Mouse (Mus musculus) embryonic facial prominence, embryonic 11.5 days (tissue): ENCODE data around the gene Prex1. TPM values are rescaled to one million over a fixed set of nuclear protein-coding genes. Genes with fewer than 3 reads are reported as not detected.

ENCODE experiments used
- ATAC-seq: fragments of 200-750 bp; cut with Nextera tagmentation; replicated peaks from 2 replicates; pipeline ENCODE4 v1.8.0; 2017; ENCODE audit warnings: low read depth; ENCODE audit not compliant: insufficient number of reproducible peaks, low FRiP score, low TSS enrichment
- DNase-seq: peaks from one replicate; pipeline ENCODE4 v3.0.0-alpha.2; 2015; ENCODE audit warnings: low spot score
- H3K27ac ChIP-seq: fragments of 300-500 bp; sonication (generic); replicated peaks from 2 replicates; pipeline ENCODE4 v1.5.1; 2014; ENCODE audit warnings: mild to moderate bottlenecking, low read depth, low read length, control low read depth
- H3K27me3 ChIP-seq: fragments of 300-500 bp; sonication (generic); 2 replicates; pipeline ENCODE4 v1.6.1; 2014; ENCODE audit warnings: mild to moderate bottlenecking, low read length, moderate library complexity, mixed read lengths; ENCODE audit not compliant: control insufficient read depth, insufficient read depth
- H3K36me3 ChIP-seq: fragments of 300-500 bp; sonication (generic); replicated peaks from 2 replicates; pipeline ENCODE4 v1.6.1; 2014; ENCODE audit warnings: low read depth, mild to moderate bottlenecking, low read length, moderate library complexity, mixed read lengths; ENCODE audit not compliant: control insufficient read depth, insufficient read depth
- H3K4me1 ChIP-seq: fragments of 300-500 bp; sonication (generic); 2 replicates; pipeline ENCODE4 v1.6.1; 2014; ENCODE audit warnings: low read length, mixed read lengths; ENCODE audit not compliant: control insufficient read depth, insufficient read depth
- H3K4me2 ChIP-seq: fragments of 300-500 bp; sonication (generic); 2 replicates; pipeline ENCODE4 v1.6.1; 2014; ENCODE audit warnings: low read depth, mild to moderate bottlenecking, control low read depth, low read length, moderate library complexity
- H3K4me3 ChIP-seq: fragments of 300-500 bp; sonication (generic); 2 replicates; pipeline ENCODE4 v1.5.1; 2014; ENCODE audit warnings: low read depth, low read length, control low read depth
- H3K9ac ChIP-seq: fragments of 300-500 bp; sonication (generic); replicated peaks from 2 replicates; pipeline ENCODE4 v1.6.1; 2014; ENCODE audit warnings: mild to moderate bottlenecking, control low read depth, low read length
- H3K9me3 ChIP-seq: fragments of 300-500 bp; sonication (generic); replicated peaks from 2 replicates; pipeline ENCODE4 v1.6.1; 2016; ENCODE audit warnings: mild to moderate bottlenecking, low read length, inconsistent platforms, mixed read lengths; ENCODE audit not compliant: control insufficient read depth
- WGBS: fragments of 180-500 bp; shearing (Covaris S2); extraction: QIAGEN DNeasy Blood & Tissue Kit; methylation state at CpG from one replicate; pipeline ENCODE4 v1.1.7; 2014; 5-methylcytosine and 5-hydroxymethylcytosine counted together
- polyA plus RNA-seq: library from polyadenylated mRNA; unstranded; fragments of >200 nt; fragmentation: Nextera tagmentation; extraction: Ambion mirVana; gene quantifications from 2 replicates; pipeline ENCODE4 v1.2.1, GENCODE M21; 2014

The Prex1 gene
- polyA plus RNA-seq, 1 experiment from 2014 or later: 15.5 TPM

- Histone ChIP-seq H3K9me3 (no peaks in the 10 kb centered on the region), H3K4me1 (peaks cover 5% of the 10 kb centered on the region; the same call in 1 of the 2 replicates), H3K27me3 (no peaks in the 10 kb centered on the region), H3K27ac (no peak overlapping the region), H3K9ac (no peak overlapping the region), H3K4me3 (no peak overlapping the region), H3K36me3 (no peaks in the 10 kb centered on the region), H3K4me2 (no peak overlapping the region)
- WGBS: 82% methylated on average over 7 of the region's 7 CpGs
- ATAC-seq (no peak), DNase-seq (no peak)
Observed at GRCm38 (mm10) chr2:166560826-166561225, 152.8 kb downstream of the Prex1 start.

GRCm38 (mm10) chr2:166559531-166559930 is 154.1 kb downstream of the Prex1 start:
- Histone ChIP-seq H3K4me2 (no peak overlapping the region), H3K9me3 (no peaks in the 10 kb centered on the region), H3K27ac (no peak overlapping the region), H3K4me1 (peaks cover 5% of the 10 kb centered on the region; the same call in 1 of the 2 replicates), H3K4me3 (no peak overlapping the region), H3K27me3 (no peaks in the 10 kb centered on the region), H3K9ac (peak overlapping the region; percentile 29; the same call in 1 of the 2 replicates), H3K36me3 (no peaks in the 10 kb centered on the region)
- no peak for ATAC-seq
- no peak for DNase-seq
- 10% methylated on average over 10 of the region's 10 CpGs for WGBS

- peaks cover 3% of the 10 kb centered on the region; the same call in 1 of the 2 replicates for H3K4me1 ChIP-seq
- peak; percentile 57 for DNase-seq
- no peaks in the 10 kb centered on the region for H3K36me3 ChIP-seq
- no peak overlapping the region for H3K4me2 ChIP-seq
- 44% methylated on average over 2 of the region's 2 CpGs for WGBS
- no peak overlapping the region for H3K27ac ChIP-seq
- ATAC-seq: no peak
- H3K9ac ChIP-seq: no peak overlapping the region
- no peak overlapping the region for H3K4me3 ChIP-seq
- H3K9me3 ChIP-seq: no peaks in the 10 kb centered on the region
- no peaks in the 10 kb centered on the region for H3K27me3 ChIP-seq
Observed at GRCm38 (mm10) chr2:166555508-166555907, 158.1 kb downstream of the Prex1 start.

GRCm38 (mm10) chr2:166554169-166554505 is 159.5 kb downstream of the Prex1 start:
- H3K27ac ChIP-seq: no peak overlapping the region

GRCm38 (mm10) chr2:166553502-166554168 is 160.0 kb downstream of the Prex1 start:
- DNase-seq (peak; percentile 77), ATAC-seq (no peak)
- H3K27me3 ChIP-seq: no peaks in the 10 kb centered on the region
- H3K4me2 ChIP-seq: 0 out of 2 replicates have a peak overlapping the region, but pooled peaks have one; percentile 5
- H3K36me3 ChIP-seq: no peaks in the 10 kb centered on the region
- no peak overlapping the region for H3K27ac ChIP-seq
- no peak overlapping the region for H3K4me3 ChIP-seq
- H3K9ac ChIP-seq: no peak overlapping the region
- WGBS: 30% methylated on average over 18 of the region's 18 CpGs
- no peaks in the 10 kb centered on the region for H3K9me3 ChIP-seq
- no peaks in the 10 kb centered on the region for H3K4me1 ChIP-seq

More at GRCm38 (mm10) chr2:166554169-166554505, 159.5 kb downstream of the Prex1 start:
- no peak for DNase-seq
- 68% methylated on average over 11 of the region's 11 CpGs for WGBS
- ATAC-seq: no peak
- no peaks in the 10 kb centered on the region for H3K9me3 ChIP-seq
- no peak overlapping the region for H3K9ac ChIP-seq
- no peaks in the 10 kb centered on the region for H3K36me3 ChIP-seq
- no peaks in the 10 kb centered on the region for H3K4me1 ChIP-seq
- H3K27me3 ChIP-seq: no peaks in the 10 kb centered on the region
- no peak overlapping the region for H3K4me2 ChIP-seq
- H3K4me3 ChIP-seq: no peak overlapping the region

- Histone ChIP-seq H3K9me3 (no peaks in the 10 kb centered on the region), H3K4me2 (no peak overlapping the region), H3K4me1 (no peaks in the 10 kb centered on the region), H3K4me3 (no peak overlapping the region), H3K9ac (no peak overlapping the region), H3K36me3 (no peaks in the 10 kb centered on the region), H3K27ac (no peak overlapping the region), H3K27me3 (no peaks in the 10 kb centered on the region)
- ATAC-seq: no peak
- 54% methylated on average over 6 of the region's 6 CpGs for WGBS
- DNase-seq: no peak
Observed at GRCm38 (mm10) chr2:166552657-166553056, 161.0 kb downstream of the Prex1 start.

- 62% methylated on average over 15 of the region's 15 CpGs for WGBS
Observed at GRCm38 (mm10) chr2:166551831-166552498, 161.7 kb downstream of the Prex1 start.

GRCm38 (mm10) chr2:166549871-166550270 is 163.8 kb downstream of the Prex1 start:
- ATAC-seq (0 out of 2 replicates have a peak, but pooled peaks have one; percentile 16), DNase-seq (no peak)
- Histone ChIP-seq H3K4me2 (no peak overlapping the region), H3K4me3 (no peak overlapping the region), H3K36me3 (no peaks in the 10 kb centered on the region), H3K9me3 (no peaks in the 10 kb centered on the region), H3K9ac (no peak overlapping the region), H3K27ac (no peak overlapping the region), H3K4me1 (no peaks in the 10 kb centered on the region), H3K27me3 (no peaks in the 10 kb centered on the region)
- WGBS: 79% methylated on average over 8 of the region's 8 CpGs

More at GRCm38 (mm10) chr2:166551831-166552498, 161.7 kb downstream of the Prex1 start:
- no peak overlapping the region for H3K9ac ChIP-seq
- H3K4me1 ChIP-seq: no peaks in the 10 kb centered on the region
- H3K36me3 ChIP-seq: no peaks in the 10 kb centered on the region
- no peak overlapping the region for H3K4me3 ChIP-seq
- no peaks in the 10 kb centered on the region for H3K9me3 ChIP-seq
- peak; percentile 22 for DNase-seq
- no peaks in the 10 kb centered on the region for H3K27me3 ChIP-seq
- H3K4me2 ChIP-seq: no peak overlapping the region
- no peak for ATAC-seq
- H3K27ac ChIP-seq: no peak overlapping the region
